Mouse (Mus musculus): ENCODE measurements around the gene Alx3. TPM values are rescaled to one million over a fixed set of nuclear protein-coding genes. Genes with fewer than 3 reads are reported as not detected.

Gene Alx3
- 0.09 TPM in 1 of 2 replicates, not detected in the other for polyA plus RNA-seq (2015; fragmentation: Nextera tagmentation; extraction: Ambion mirVana)

- Histone ChIP-seq H3K9ac (ENCODE audit: low read depth, low read length) (no peak within 1 kb of the TSS), H3K36me3 (ENCODE audit: control insufficient read depth, insufficient read depth) (no peaks in the 10 kb centered on the region), H3K27ac (ENCODE audit: low read length) (no peak within 1 kb of the TSS), H3K27me3 (ENCODE audit: control insufficient read depth, insufficient read depth, low read depth, low read length) (peaks cover 87% of the 10 kb centered on the region), H3K9me3 (replicated peaks; ENCODE audit: control insufficient read depth, low read length) (no peaks in the 10 kb centered on the region), H3K4me2 (ENCODE audit: low read depth, low read length) (peak within 1 kb of the TSS; percentile 30), H3K4me1 (ENCODE audit: control insufficient read depth, low read depth, low read length) (no peaks in the 10 kb centered on the region; the same call in 1 of the 2 replicates), H3K4me3 (ENCODE audit: low read depth, low read length) (peak within 1 kb of the TSS; percentile 30)
- 3% methylated on average over 23 of the region's 46 CpGs for WGBS (ENCODE audit: insufficient replicate concordance)
- ATAC-seq (ENCODE audit: low read depth), result no peak; the same call in 1 of the 2 replicates
These were observed at the start of gene Alx3 for GRCm38 (mm10) chr3:107594662-107595263. TSS of gene Alx3 (plus strand) at chr3:107595031.

GRCm38 (mm10) chr3:107545278-107545677 is 49.6 kb upstream of the Alx3 start:
- no peak for ATAC-seq (ENCODE audit: low read depth)
- no peak overlapping the region for H3K4me3 ChIP-seq (ENCODE audit: low read depth, low read length)
- H3K27ac ChIP-seq (ENCODE audit: low read length), result no peak overlapping the region
- H3K4me1 ChIP-seq (ENCODE audit: control insufficient read depth, low read depth, low read length), result no peaks in the 10 kb centered on the region
- no peak overlapping the region for H3K9ac ChIP-seq (ENCODE audit: low read depth, low read length)
- no peaks in the 10 kb centered on the region for H3K36me3 ChIP-seq (ENCODE audit: control insufficient read depth, insufficient read depth)
- no peaks in the 10 kb centered on the region for H3K27me3 ChIP-seq (ENCODE audit: control insufficient read depth, insufficient read depth, low read depth, low read length)
- 51% methylated on average over 5 of the region's 5 CpGs for WGBS (ENCODE audit: insufficient replicate concordance)
- no peaks in the 10 kb centered on the region for H3K9me3 ChIP-seq (replicated peaks; ENCODE audit: control insufficient read depth, low read length)
- no peak overlapping the region for H3K4me2 ChIP-seq (ENCODE audit: low read depth, low read length)

DNA sequence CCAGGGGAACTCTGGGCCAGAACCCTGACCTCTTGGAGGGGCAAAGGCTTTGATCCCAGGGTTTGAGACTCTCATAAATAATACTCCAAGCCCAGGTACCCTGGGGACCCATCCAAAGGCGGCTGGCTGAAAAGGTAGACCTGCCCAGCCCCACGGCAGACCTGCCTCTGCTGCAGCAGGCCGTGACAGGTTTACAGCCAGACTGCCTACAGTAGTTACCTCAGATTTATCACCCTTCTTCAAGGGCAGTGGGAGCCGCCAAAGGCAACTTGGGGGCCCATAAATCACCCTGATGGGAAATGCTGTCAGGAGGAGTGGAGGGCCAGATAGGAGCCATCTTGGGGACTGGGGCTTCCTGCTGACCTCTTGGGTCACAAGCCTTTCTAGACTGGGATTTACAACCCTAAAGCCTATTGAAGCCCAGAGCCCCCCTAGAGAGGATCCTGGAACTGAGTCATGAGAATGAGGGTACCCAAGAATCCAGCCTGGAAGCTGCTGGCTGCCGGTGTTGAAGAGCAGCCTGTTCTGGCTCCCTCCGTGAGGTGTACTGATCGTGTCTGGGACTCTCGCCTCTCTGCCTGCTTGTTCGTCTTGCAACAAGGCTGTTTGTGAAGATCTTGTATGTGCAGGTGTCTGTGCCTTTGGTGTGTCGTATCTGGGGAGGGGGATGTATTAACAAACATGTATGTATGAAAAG is 49.0 kb upstream of the Alx3 start:
- H3K9ac ChIP-seq (ENCODE audit: low read depth, low read length), result no peak overlapping the region
- H3K4me1 ChIP-seq (ENCODE audit: control insufficient read depth, low read depth, low read length), result no peaks in the 10 kb centered on the region
- ATAC-seq (ENCODE audit: low read depth), result no peak
- no peaks in the 10 kb centered on the region for H3K9me3 ChIP-seq (replicated peaks; ENCODE audit: control insufficient read depth, low read length)
- no peaks in the 10 kb centered on the region for H3K27me3 ChIP-seq (ENCODE audit: control insufficient read depth, insufficient read depth, low read depth, low read length)
- WGBS (ENCODE audit: insufficient replicate concordance), result 41% methylated on average over 10 of the region's 10 CpGs
- H3K27ac ChIP-seq (ENCODE audit: low read length), result no peak overlapping the region
- H3K4me2 ChIP-seq (ENCODE audit: low read depth, low read length), result no peak overlapping the region
- no peak overlapping the region for H3K4me3 ChIP-seq (ENCODE audit: low read depth, low read length)
- no peaks in the 10 kb centered on the region for H3K36me3 ChIP-seq (ENCODE audit: control insufficient read depth, insufficient read depth)

GRCm38 (mm10) chr3:107546956-107547355 is 47.9 kb upstream of the Alx3 start:
- Histone ChIP-seq H3K9ac (ENCODE audit: low read depth, low read length) (no peak overlapping the region), H3K4me3 (ENCODE audit: low read depth, low read length) (no peak overlapping the region), H3K27me3 (ENCODE audit: control insufficient read depth, insufficient read depth, low read depth, low read length) (no peaks in the 10 kb centered on the region), H3K27ac (ENCODE audit: low read length) (no peak overlapping the region), H3K9me3 (replicated peaks; ENCODE audit: control insufficient read depth, low read length) (no peaks in the 10 kb centered on the region), H3K36me3 (ENCODE audit: control insufficient read depth, insufficient read depth) (no peaks in the 10 kb centered on the region), H3K4me1 (ENCODE audit: control insufficient read depth, low read depth, low read length) (no peaks in the 10 kb centered on the region), H3K4me2 (ENCODE audit: low read depth, low read length) (no peak overlapping the region)
- ATAC-seq (ENCODE audit: low read depth), result no peak
- WGBS (ENCODE audit: insufficient replicate concordance), result 42% methylated on average over 2 of the region's 2 CpGs

GRCm38 (mm10) chr3:107550409-107551049 is 44.3 kb upstream of the Alx3 start:
- H3K9ac ChIP-seq (ENCODE audit: low read depth, low read length), result no peak overlapping the region
- 67% methylated on average over 17 of the region's 17 CpGs for WGBS (ENCODE audit: insufficient replicate concordance)
- H3K9me3 ChIP-seq (replicated peaks; ENCODE audit: control insufficient read depth, low read length), result no peaks in the 10 kb centered on the region
- no peak overlapping the region for H3K4me3 ChIP-seq (ENCODE audit: low read depth, low read length)
- H3K36me3 ChIP-seq (ENCODE audit: control insufficient read depth, insufficient read depth), result no peaks in the 10 kb centered on the region
- no peak overlapping the region for H3K27ac ChIP-seq (ENCODE audit: low read length)
- ATAC-seq (ENCODE audit: low read depth), result no peak
- H3K27me3 ChIP-seq (ENCODE audit: control insufficient read depth, insufficient read depth, low read depth, low read length), result no peaks in the 10 kb centered on the region
- no peaks in the 10 kb centered on the region for H3K4me1 ChIP-seq (ENCODE audit: control insufficient read depth, low read depth, low read length)
- no peak overlapping the region for H3K4me2 ChIP-seq (ENCODE audit: low read depth, low read length)

DNA sequence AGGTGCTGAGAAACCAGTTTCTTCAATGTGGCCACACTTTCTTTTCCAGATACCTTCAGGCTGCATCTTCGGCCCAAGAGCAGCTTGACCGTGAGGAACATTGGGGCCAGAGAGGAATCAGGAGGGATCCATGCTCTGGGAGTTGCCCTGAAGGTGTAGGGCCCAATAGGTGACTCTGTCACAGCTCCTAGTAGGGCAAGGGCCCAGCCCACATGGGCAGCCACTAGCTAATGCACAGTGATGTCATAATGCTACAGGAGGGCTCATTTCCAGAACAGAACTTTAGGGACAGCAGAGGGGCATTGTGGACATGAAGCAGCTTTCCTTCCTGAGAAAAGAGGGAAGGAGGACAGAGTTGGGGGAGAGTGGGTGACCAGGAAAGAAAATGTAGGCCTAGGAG is 40.0 kb upstream of the Alx3 start, which contains the start of gene Ubl4b:
Ubl4b (minus strand) TSS at position 232 of the 400 bp plus-strand sequence.
- Histone ChIP-seq H3K9me3 (replicated peaks; ENCODE audit: control insufficient read depth, low read length) (no peaks in the 10 kb centered on the region), H3K4me1 (ENCODE audit: control insufficient read depth, low read depth, low read length) (no peaks in the 10 kb centered on the region), H3K9ac (ENCODE audit: low read depth, low read length) (no peak within 1 kb of the TSS), H3K4me3 (ENCODE audit: low read depth, low read length) (no peak within 1 kb of the TSS), H3K27ac (ENCODE audit: low read length) (no peak within 1 kb of the TSS), H3K4me2 (ENCODE audit: low read depth, low read length) (no peak within 1 kb of the TSS), H3K27me3 (ENCODE audit: control insufficient read depth, insufficient read depth, low read depth, low read length) (no peaks in the 10 kb centered on the region), H3K36me3 (ENCODE audit: control insufficient read depth, insufficient read depth) (no peaks in the 10 kb centered on the region)
- ATAC-seq (ENCODE audit: low read depth), result no peak
- 73% methylated on average over 2 of the region's 2 CpGs for WGBS (ENCODE audit: insufficient replicate concordance)

- H3K9me3 ChIP-seq (replicated peaks; ENCODE audit: control insufficient read depth, low read length), result no peaks in the 10 kb centered on the region
- no peak for ATAC-seq (ENCODE audit: low read depth)
- no peak overlapping the region for H3K4me3 ChIP-seq (ENCODE audit: low read depth, low read length)
- no peaks in the 10 kb centered on the region for H3K27me3 ChIP-seq (ENCODE audit: control insufficient read depth, insufficient read depth, low read depth, low read length)
- H3K4me2 ChIP-seq (ENCODE audit: low read depth, low read length), result no peak overlapping the region
- no peaks in the 10 kb centered on the region for H3K4me1 ChIP-seq (ENCODE audit: control insufficient read depth, low read depth, low read length)
- H3K9ac ChIP-seq (ENCODE audit: low read depth, low read length), result no peak overlapping the region
- H3K36me3 ChIP-seq (ENCODE audit: control insufficient read depth, insufficient read depth), result no peaks in the 10 kb centered on the region
- 37% methylated on average over 3 of the region's 3 CpGs for WGBS (ENCODE audit: insufficient replicate concordance)
- H3K27ac ChIP-seq (ENCODE audit: low read length), result no peak overlapping the region
These were observed 36.1 kb upstream of the Alx3 start for GRCm38 (mm10) chr3:107558740-107559139.

GRCm38 (mm10) chr3:107559183-107559582 is 35.6 kb upstream of the Alx3 start:
- ATAC-seq (ENCODE audit: low read depth), result no peak
- Histone ChIP-seq H3K4me3 (ENCODE audit: low read depth, low read length) (no peak overlapping the region), H3K9ac (ENCODE audit: low read depth, low read length) (no peak overlapping the region), H3K27me3 (ENCODE audit: control insufficient read depth, insufficient read depth, low read depth, low read length) (no peaks in the 10 kb centered on the region), H3K36me3 (ENCODE audit: control insufficient read depth, insufficient read depth) (no peaks in the 10 kb centered on the region), H3K4me1 (ENCODE audit: control insufficient read depth, low read depth, low read length) (no peaks in the 10 kb centered on the region), H3K27ac (ENCODE audit: low read length) (no peak overlapping the region), H3K9me3 (replicated peaks; ENCODE audit: control insufficient read depth, low read length) (no peaks in the 10 kb centered on the region), H3K4me2 (ENCODE audit: low read depth, low read length) (no peak overlapping the region)
- WGBS (ENCODE audit: insufficient replicate concordance), result 7% methylated on average over 3 of the region's 3 CpGs

GRCm38 (mm10) chr3:107562104-107562503 is 32.7 kb upstream of the Alx3 start:
- WGBS (ENCODE audit: insufficient replicate concordance), result 56% methylated on average over 2 of the region's 2 CpGs
- Histone ChIP-seq H3K9me3 (replicated peaks; ENCODE audit: control insufficient read depth, low read length) (no peaks in the 10 kb centered on the region), H3K9ac (ENCODE audit: low read depth, low read length) (no peak overlapping the region), H3K27ac (ENCODE audit: low read length) (no peak overlapping the region), H3K27me3 (ENCODE audit: control insufficient read depth, insufficient read depth, low read depth, low read length) (no peaks in the 10 kb centered on the region), H3K4me3 (ENCODE audit: low read depth, low read length) (no peak overlapping the region), H3K4me1 (ENCODE audit: control insufficient read depth, low read depth, low read length) (no peaks in the 10 kb centered on the region), H3K4me2 (ENCODE audit: low read depth, low read length) (no peak overlapping the region), H3K36me3 (ENCODE audit: control insufficient read depth, insufficient read depth) (no peaks in the 10 kb centered on the region)
- no peak for ATAC-seq (ENCODE audit: low read depth)
